Mouse (Mus musculus) ES-E14 (cell line): ENCODE measurements around the gene A630076J17Rik.

Experiments used
- CHD2 ChIP-seq: IDR thresholded peaks from 2 replicates; pipeline ENCODE4 v1.6.1; 2014; ENCODE audit warnings: mild to moderate bottlenecking, low read depth, low read length, inconsistent platforms
- HCFC1 ChIP-seq: IDR thresholded peaks from 2 replicates; pipeline ENCODE4 v1.6.1; 2012; ENCODE audit warnings: low read length, inconsistent platforms, borderline replicate concordance; ENCODE audit not compliant: insufficient read depth
- MAFK ChIP-seq: IDR thresholded peaks from 2 replicates; pipeline ENCODE4 v1.6.1; 2014; ENCODE audit warnings: mild to moderate bottlenecking, low read depth, low read length, inconsistent platforms; ENCODE audit not compliant: insufficient read depth
- ZNF384 ChIP-seq: IDR thresholded peaks from 2 replicates; pipeline ENCODE4 v1.6.1; 2012; ENCODE audit warnings: low read depth, low read length, inconsistent platforms

- TF ChIP-seq MAFK (no peak), ZNF384 (no peak), HCFC1 (no peak), CHD2 (no peak)
These were observed 3.0 kb downstream of the A630076J17Rik start for GRCm38 (mm10) chr3:107233351-107233813.
